Mouse (Mus musculus) urinary bladder, postnatal 10 days (tissue): ENCODE results near the gene Lcmt1.

Source experiments
- DNase-seq: peaks from one replicate; pipeline ENCODE4 v3.0.0; 2022; ENCODE audit warnings: low spot score

Gene Lcmt1

GRCm38 (mm10) chr7:123399286-123399685, 29.7 kb downstream of the Lcmt1 start:
- DNase-seq, result no peak

DNA sequence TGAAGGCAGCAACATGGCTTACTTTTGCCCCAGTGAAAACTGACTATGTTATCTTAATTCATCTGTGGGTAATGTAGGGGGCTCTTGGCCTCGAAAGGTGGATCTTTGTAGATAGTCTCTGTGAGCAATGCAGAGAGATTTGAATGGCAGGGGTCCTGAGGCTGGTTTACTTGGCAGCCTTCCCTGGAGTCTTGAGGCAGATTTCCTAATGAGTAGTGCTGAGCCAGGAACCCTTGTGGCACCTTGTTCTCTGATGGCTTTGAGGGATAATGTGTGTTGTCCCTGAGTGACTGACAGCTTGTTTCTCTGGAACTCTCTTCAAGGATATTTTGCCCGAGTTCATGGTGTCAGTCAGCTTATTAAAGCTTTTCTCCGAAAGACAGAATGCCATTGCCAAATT, 31.5 kb downstream of the Lcmt1 start:
- no peak for DNase-seq

DNA sequence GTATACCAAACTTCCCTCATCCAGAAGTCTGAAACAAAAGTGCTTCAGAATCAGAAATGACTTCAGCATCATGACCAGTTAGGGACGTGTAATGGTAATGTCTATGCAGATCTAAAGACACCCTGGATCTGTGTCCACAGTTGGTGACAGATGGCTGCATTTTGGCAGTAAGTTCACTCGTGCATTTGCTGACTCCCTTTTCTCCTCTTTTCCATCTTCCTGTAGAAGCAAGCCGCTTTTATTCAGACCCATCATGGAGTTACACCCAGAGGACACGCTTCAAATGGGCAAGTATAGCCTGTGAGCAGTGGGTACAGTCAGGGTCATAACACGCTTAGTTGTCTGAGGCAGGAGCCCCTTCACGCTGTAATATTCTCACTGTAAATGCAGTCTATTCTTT, 34.6 kb downstream of the Lcmt1 start:
- no peak for DNase-seq

GRCm38 (mm10) chr7:123405619-123406018, 36.0 kb downstream of the Lcmt1 start:
- no peak for DNase-seq

GRCm38 (mm10) chr7:123406988-123407387, 37.4 kb downstream of the Lcmt1 start:
- DNase-seq, result no peak

DNA sequence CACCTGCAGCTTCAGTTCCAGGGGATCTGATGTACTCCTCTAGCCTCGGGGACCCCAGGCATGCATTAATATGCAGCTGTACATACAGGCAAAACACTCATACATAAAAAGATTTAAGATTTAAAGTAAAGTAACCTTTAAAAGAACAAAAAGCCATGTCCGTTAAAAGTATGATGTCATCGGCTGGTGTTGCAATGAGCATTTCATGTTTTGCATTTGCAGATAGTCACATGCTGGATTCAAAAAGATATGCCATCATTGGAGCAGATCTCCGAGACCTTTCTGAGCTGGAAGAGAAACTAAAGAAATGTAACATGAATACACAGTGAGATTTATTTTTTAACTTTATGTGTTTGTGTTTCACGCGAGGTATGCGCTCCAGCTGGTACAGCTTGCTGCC, 40.9 kb downstream of the Lcmt1 start:
- DNase-seq, result no peak

DNA sequence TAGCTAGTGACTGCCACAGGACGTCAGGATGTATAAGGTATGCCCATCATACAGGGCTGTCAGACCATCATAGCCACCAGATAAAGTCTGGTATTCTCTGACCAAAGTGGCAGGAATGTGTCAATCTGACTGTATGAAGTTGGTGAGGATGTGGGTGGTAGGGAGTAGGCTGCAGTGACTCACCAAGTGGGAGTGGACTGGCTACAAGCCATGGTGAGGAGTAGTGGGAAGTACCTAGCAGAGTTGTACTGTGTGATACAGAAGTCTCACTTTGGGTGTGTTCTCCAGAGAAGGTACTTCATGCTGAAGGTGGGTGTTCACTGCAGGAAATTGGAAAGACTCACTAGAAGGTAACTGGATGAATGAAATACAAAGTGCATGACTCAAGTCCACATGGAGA, 41.5 kb downstream of the Lcmt1 start:
- no peak for DNase-seq

- DNase-seq, result no peak
These were observed 42.6 kb downstream of the Lcmt1 start for GRCm38 (mm10) chr7:123412143-123412542.

- DNase-seq, result no peak
These were observed 47.2 kb downstream of the Lcmt1 start for GRCm38 (mm10) chr7:123416803-123417202.

- DNase-seq, result no peak
These were observed 48.1 kb downstream of the Lcmt1 start for GRCm38 (mm10) chr7:123417661-123418060.

GRCm38 (mm10) chr7:123419984-123420383, 50.4 kb downstream of the Lcmt1 start:
- DNase-seq, result no peak

GRCm38 (mm10) chr7:123421958-123422357, 52.4 kb downstream of the Lcmt1 start:
- no peak for DNase-seq

DNA sequence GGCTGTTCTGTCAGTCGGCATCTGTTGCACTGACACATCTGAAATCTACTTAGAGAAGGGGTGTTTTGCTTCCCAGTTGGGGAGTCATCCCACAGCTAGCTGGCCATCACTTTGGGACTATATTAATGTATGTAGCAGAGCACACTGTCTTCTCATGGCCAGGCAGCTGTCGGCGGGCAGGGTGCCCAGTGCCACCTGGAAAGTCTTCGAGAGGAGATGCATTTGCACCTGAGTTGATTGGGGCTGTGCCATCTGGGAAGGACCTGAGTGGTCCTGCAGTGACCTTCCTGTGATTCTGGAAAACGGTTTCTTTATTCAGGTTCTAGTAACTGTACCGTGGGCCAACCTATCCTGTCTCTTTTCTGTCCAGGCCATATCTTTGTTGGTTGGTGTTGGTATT, 54.7 kb downstream of the Lcmt1 start:
- no peak for DNase-seq

- DNase-seq, result no peak
These were observed 55.7 kb downstream of the Lcmt1 start for GRCm38 (mm10) chr7:123425134-123425757.

GRCm38 (mm10) chr7:123429624-123430410, 60.2 kb downstream of the Lcmt1 start:
- no peak for DNase-seq

DNA sequence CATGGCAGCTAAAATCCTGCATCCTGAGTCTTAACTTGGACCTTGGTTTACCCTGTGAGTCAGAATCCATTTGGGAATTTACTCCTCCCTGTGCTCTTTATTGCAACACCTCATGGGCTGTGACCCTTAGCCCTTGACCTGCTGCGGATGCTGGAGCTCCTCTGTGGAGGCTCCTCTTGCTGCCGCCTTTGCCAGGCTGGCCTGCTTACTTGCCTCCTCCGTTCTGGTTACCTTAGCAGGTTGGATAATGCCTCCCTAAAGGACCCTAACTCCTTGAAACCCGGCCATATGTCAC, 60.8 kb downstream of the Lcmt1 start:
- no peak for DNase-seq

GRCm38 (mm10) chr7:123431206-123431605, 61.6 kb downstream of the Lcmt1 start:
- DNase-seq, result no peak

DNA sequence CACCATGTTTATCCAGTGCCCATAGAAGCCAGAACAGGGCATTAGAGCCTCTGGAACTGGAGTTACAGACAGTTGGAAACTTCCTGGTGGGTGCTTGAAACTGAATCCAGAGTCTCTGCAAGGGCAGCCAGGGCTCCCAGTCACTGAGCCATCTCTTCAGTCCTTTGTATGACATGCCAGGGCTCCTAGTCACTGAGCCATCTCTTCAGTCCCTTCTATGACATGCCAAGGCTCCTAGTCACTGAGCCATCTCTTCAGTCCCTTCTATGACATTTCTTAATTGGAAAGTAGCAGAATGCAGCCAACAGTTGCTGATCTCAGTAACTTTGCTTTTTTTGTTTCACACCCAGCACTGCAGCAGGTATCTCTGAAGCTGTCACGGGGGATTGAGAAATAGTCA, 72.5 kb downstream of the Lcmt1 start:
- no peak for DNase-seq

DNA sequence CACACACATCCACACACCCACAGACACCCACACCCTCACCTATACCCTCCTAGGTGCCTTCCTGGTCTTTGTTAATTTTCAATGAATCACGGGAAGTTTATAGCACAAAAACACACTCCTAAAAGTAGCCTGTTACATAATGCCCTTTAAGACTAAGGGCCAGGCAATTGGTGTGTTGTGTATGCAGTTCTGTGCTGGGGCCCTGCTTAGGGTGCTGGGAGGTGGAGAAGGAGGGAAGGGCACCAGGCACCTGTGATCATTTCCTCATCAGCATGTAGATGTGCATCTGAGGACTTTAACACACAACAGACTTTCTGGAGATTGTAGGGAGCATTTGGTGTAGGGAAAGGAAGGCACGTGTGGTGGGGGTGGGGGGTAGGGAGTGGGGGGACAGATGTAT, 79.2 kb downstream of the Lcmt1 start:
- DNase-seq, result no peak

DNA sequence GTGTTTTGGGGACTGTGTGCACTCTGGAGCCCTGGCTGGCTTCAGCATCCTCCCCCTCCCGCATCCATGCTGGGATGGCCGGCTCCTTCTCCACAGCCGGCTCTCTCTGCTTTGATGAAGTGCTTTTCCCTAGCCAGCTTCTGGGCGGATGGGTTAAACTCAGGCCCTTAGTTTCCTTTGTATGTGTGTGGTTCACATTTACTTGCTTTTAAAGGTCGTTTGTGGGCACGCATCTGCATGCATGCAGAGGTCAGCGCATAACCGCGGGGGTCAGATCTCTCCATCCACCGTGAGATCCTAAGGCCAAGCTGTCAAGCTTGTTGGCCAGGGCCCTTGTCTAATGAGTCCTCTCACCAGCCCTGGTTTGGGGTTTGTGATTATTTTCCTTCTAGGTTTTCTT, 80.1 kb downstream of the Lcmt1 start:
- no peak for DNase-seq

- no peak for DNase-seq
These were observed 80.9 kb downstream of the Lcmt1 start for GRCm38 (mm10) chr7:123450515-123450914.

DNA sequence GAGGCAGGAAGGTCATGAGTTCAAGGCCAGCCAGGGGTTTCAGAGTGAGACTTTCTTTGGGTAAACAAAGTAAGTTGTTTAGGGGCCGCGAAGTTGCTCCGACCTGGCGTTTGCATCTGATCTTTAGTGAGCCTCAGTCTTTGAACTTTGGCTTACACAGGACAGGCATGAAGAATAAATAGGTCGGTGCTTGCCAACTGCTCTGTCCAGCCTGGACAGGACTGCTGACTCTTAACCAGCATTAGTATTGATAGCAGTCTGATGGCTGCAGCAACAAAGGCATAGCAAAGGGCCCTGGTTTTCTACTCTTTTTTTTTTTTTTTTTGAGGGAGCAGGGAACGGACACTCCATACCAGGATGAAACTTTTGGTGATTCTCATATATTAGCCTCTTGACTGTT, 83.0 kb downstream of the Lcmt1 start:
- no peak for DNase-seq

DNA sequence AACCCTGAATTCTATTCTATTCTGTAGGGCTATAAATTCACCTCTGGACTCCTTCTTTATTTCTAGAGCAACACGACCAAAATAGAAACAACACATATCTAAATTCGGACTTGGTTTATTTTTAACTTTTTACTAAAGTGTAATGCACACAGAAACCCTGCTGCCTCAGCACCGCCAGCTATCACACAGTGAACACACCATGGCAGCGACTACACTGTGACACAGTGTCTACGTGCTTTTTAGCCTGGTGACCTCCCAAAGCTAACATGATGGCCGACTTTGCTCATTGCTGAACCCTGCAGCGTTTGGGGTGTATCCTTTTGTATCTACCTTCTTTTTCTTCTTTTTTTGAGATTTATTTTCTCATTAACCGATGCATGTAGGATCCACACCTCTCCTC, 83.5 kb downstream of the Lcmt1 start:
- no peak for DNase-seq

DNA sequence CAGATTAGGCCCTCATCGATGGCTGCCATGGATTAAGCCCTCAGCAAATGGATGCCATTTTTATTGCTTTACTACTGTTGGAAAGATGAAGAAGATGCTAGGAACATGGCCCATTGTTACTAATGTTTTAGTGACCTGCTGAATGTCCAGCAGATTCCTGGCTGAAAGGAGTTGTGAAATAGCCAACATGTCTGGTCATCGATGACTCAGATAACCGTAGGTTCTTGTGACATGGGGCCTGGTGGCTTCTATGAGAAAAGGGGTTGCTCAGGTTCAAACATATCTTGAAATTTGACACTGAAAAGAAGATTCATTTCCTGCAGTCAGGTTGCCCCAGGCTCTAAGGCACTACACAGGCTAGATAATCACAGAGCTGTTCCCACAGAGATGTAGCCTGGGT, 85.5 kb downstream of the Lcmt1 start:
- DNase-seq, result no peak
